Mouse (Mus musculus) c-Kit-negative CD71-positive TER-119-positive erythroid progenitor cells, embryonic 14.5 days (primary cell): ENCODE data around the gene Pphln1.

ENCODE experiments used
- DNase-seq: peaks from one replicate; pipeline ENCODE4 v3.0.0-alpha.2; 2013; ENCODE audit warnings: low read depth, low spot score

The Pphln1 gene

GRCm38 (mm10) chr15:93397826-93398698, at the start of gene Pphln1, which contains the start of gene Zcrb1:
Pphln1 (plus strand) TSS chr15:93398350.
Zcrb1 (minus strand) TSS chr15:93398334.
- peak; percentile 77 for DNase-seq

- no peak for DNase-seq
These were observed 39.6 kb upstream of the Pphln1 start for GRCm38 (mm10) chr15:93358346-93359095.

- no peak for DNase-seq
These were observed 32.6 kb upstream of the Pphln1 start for GRCm38 (mm10) chr15:93365561-93365960.

GRCm38 (mm10) chr15:93368558-93368957, 29.6 kb upstream of the Pphln1 start:
- DNase-seq: no peak

- DNase-seq: no peak
These were observed 26.3 kb upstream of the Pphln1 start for GRCm38 (mm10) chr15:93371838-93372237.

- DNase-seq: peak; percentile 40
These were observed 25.5 kb upstream of the Pphln1 start for GRCm38 (mm10) chr15:93372525-93373119.

- no peak for DNase-seq
These were observed 22.5 kb upstream of the Pphln1 start for GRCm38 (mm10) chr15:93375696-93376095.

GRCm38 (mm10) chr15:93379177-93379576, 19.0 kb upstream of the Pphln1 start:
- DNase-seq: no peak

GRCm38 (mm10) chr15:93381337-93381736, 16.8 kb upstream of the Pphln1 start:
- no peak for DNase-seq

GRCm38 (mm10) chr15:93397269-93397668, 881 bp upstream of the Pphln1 start:
- no peak for DNase-seq

GRCm38 (mm10) chr15:93398699-93399540, 770 bp downstream of the Pphln1 start:
- no peak for DNase-seq

GRCm38 (mm10) chr15:93401446-93401845, 3.3 kb downstream of the Pphln1 start:
- DNase-seq: no peak

GRCm38 (mm10) chr15:93402730-93403129, 4.6 kb downstream of the Pphln1 start:
- no peak for DNase-seq

GRCm38 (mm10) chr15:93404849-93405248, 6.7 kb downstream of the Pphln1 start:
- no peak for DNase-seq

GRCm38 (mm10) chr15:93405446-93405986, 7.4 kb downstream of the Pphln1 start:
- DNase-seq: no peak

GRCm38 (mm10) chr15:93406492-93406891, 8.3 kb downstream of the Pphln1 start:
- no peak for DNase-seq

GRCm38 (mm10) chr15:93412445-93412844, 14.3 kb downstream of the Pphln1 start:
- no peak for DNase-seq

GRCm38 (mm10) chr15:93414456-93414855, 16.3 kb downstream of the Pphln1 start:
- DNase-seq: no peak

- no peak for DNase-seq
These were observed 18.1 kb downstream of the Pphln1 start for GRCm38 (mm10) chr15:93416300-93416699.

- no peak for DNase-seq
These were observed 22.4 kb downstream of the Pphln1 start for GRCm38 (mm10) chr15:93420596-93420995.

GRCm38 (mm10) chr15:93422537-93422936, 24.4 kb downstream of the Pphln1 start:
- no peak for DNase-seq
